Mouse (Mus musculus) lung, postnatal 0 days (tissue): Measurements from ENCODE around the gene Pycr1.

Source experiments
- CTCF ChIP-seq: IDR thresholded peaks from 2 replicates; pipeline ENCODE4 v1.5.1; 2016; ENCODE audit warnings: antibody characterized with exemption, mild to moderate bottlenecking
- EP300 ChIP-seq: IDR thresholded peaks from 2 replicates; pipeline ENCODE4 v1.6.1; 2016; ENCODE audit warnings: antibody characterized with exemption, mild to moderate bottlenecking, control low read depth

- TF ChIP-seq CTCF, result no peak
- TF ChIP-seq EP300, result no peak
Measured at GRCm38 (mm10) chr11:120641869-120642268, 1.7 kb downstream of the Pycr1 start.
